Mouse (Mus musculus) heart, postnatal 36 days (tissue): ENCODE data around the gene Srpk1. TPM values are rescaled to one million over a fixed set of nuclear protein-coding genes. Genes with fewer than 3 reads are reported as not detected.

Experiments
- DNase-seq, 2 experiments: peaks; one replicate each; pipeline ENCODE4 v3.0.0; 2021 to 2022
- intact Hi-C: fragments of 180-260 bp; cut with DNase I; formaldehyde crosslinking; loops from one replicate; pipeline ENCODE4 v1.15.1; 2025
- total RNA-seq, 2 experiments: library from RNA; stranded (reverse); gene quantifications; 2 replicates each; pipeline ENCODE4 v1.2.3; 2021

Gene Srpk1
- total RNA-seq, 2 experiments from 2014 or later: 32.1 to 35.5 TPM

DNA sequence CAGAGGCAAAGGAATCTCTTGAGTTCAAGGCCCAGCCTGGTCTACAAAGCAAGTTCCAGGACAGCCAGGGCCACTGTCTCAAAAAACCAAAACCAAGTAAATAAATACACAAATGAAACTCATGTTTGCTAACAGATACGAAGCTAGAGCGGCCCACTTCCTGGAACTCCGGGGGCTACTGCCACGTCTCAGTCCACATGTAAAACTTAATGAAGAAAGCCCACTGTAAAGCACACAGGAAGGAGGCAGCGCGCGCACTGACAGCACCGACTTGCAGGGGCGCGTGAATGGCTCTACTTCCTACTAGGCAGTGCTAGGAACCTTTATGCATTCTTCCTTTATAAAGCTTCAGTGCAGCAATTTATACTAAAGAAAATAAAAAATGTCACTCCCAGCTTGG, 4.9 kb downstream of the Srpk1 start:
- DNase-seq: no peak
- intact Hi-C loops: no loop called here

DNA sequence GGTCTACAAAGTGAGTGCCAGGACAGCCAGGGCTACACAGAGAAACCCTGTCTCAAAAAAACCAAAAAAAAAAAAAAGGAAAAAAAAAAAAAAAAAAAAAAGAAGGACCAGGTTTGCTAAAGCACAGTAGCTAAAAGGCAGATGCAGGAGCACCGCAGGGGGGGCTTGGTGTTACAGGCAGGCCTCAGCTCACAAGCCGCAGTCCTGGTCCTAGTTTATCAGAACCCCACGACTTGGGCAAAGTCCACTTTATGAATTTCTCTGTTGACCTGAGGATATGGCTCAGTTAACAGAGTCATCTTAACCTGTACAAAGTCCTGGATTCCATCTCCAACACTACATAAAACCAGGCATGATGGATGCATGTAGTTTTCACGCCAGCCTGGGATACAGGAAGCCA, 7.2 kb downstream of the Srpk1 start:
- intact Hi-C loops: no loop called here
- no peak for DNase-seq

DNA sequence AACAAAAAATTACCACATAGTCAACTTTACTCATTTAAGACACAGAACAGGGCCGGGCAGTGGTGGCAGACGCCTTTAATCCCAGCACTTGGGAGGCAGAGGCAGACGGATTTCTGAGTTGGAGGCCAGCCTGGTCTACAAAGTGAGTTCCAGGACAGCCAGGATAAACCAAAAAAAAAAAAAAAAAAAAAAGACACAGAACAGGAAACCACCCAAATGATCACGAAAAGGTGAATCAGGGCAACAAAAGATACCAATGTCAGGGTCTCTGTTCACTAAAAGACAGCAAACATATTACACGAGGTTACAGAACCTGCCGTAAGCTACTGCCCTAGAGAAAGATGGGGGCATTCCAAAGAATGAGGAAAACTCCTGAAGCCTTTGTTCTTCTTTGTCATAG, 9.4 kb downstream of the Srpk1 start:
- no peak for DNase-seq
- intact Hi-C loops: no loop called here

DNA sequence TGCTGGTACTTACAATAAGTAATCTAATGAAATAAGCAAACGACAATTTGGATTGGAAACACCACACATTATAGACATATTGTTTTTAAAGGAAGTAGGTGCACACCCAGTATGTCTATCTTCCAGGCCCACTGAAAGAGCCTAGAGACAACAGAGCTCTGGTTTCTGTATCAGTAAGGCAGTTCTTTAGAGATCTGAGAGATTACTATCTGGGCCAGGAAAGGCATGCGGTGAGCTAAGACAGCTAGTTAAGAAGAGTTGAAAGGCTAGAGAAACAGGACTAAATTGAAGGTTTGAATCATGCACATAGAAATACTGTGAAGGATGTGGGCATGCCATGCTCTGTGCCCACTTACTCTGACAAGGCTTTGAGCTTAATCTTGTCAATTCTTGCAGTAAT, 9.9 kb downstream of the Srpk1 start:
- no peak for DNase-seq
- intact Hi-C loops: no loop called here

DNA sequence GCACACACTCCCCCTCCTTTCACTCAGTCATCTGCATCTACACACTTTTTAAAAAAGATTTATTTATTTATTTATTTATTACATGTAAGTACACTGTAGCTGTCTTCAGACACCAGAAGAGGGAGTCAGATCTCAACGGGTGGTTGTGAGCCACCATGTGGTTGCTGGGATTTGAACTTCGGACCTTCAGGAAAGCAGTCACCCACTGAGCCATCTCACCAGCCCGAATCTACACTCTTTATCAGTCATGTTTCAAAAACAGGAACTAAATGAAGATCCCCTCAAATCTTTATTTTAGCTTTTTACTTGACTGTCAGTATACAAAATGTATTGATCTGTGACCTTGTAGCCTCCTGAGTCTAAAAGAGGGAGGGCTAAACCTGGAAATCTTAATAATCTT, 13.0 kb downstream of the Srpk1 start:
- DNase-seq: no peak
- intact Hi-C loops: no loop called here

DNA sequence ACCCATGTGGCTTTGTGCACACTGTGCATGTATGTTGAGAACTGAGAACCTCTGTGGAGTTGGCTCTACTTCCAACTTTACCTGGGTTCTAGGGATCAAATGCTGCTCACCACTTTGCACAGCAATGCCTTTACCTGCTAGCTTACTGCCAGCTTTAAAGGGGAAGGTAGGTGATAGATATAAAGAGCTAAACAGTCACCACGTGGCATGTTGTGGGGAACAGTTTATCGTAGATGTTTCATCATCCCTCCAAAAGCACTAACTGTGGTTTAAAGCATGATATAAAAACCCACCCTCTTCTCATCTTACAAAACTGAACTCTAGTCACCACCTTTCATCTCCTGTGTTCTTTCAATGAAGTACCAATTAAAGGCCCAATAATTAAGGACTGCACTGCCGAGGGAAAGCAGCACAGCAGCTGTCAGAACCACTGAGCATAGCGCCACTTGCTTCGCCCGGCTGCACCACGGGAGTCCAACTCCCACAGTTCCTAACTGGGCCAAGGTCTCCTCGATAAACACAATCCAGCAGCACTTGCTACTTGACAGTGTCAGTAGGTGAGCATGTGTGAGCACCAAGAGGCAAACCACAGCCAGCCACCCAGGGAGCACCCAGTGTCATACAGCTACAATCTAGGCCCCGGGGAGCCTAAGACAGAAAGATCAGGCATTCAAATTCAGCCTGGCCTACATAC, 20.8 kb downstream of the Srpk1 start:
- intact Hi-C loops: no loop called here
- DNase-seq: no peak

DNA sequence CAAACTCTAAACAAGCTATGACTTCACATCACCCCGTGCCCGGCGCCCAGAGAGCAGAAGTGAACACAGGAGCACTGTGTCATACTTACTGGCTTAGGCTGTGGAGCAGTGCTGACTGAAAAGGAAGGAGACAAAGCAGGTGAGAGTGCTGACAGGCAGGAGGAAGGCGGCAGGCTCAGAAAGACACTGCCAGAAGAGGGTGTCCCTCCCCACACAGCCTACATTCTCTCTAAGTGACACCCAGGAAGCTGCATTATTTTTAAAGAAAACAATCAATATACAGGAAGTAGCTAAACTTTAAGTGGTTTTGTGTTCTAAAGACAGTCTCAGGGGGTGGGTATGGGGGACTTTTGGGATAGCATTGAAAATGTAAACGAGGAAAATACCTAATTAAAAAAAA, 21.7 kb downstream of the Srpk1 start:
- no peak for DNase-seq
- intact Hi-C loops: no loop called here

DNA sequence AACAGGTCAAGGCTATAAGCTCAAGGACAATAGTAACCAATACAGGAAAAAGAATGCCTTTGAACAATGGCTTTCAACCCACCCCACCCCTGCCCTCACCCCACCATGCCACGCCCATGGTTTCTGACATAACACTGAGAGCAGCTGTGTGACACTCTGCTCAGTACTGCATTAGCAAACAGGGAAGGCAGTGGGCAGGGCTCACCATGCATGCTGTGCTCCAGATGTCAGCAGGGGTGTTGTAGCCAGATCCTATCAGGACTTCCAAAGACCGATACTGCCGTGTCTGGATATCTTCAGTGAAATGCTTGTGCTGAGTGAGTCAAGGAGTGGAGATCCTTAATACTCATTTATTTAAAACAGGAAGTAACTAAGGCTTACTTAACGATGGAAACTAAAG, 28.5 kb downstream of the Srpk1 start:
- intact Hi-C loops: loop anchor here (1.0 to 2.0 kb wide), 2 partner anchors 27 to 54 kb away; no protein-coding TSS in a partner anchor

DNA sequence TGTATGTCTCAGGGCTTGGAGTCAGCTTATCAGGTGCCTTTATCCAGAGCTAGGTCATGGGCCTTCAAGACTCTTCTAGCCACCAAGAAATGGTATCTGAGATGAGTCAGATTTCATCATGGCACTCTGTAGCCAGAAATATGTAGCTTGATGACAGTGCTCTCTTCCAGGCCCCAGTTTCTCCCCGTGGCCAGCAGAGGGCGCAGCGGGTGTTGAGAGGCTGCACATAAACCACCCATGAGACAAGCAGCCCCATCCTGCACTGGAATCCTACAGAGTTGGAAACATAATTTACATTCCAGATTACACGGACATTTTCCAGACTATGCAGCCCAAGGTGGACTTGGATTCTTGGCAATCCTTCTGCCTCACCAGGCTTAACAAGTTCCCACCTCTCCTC, 29.5 kb downstream of the Srpk1 start:
- DNase-seq: peak; percentile 62 to 78
- intact Hi-C loops: loop anchor here (1.0 to 2.0 kb wide), 2 partner anchors 28 to 55 kb away; no protein-coding TSS in a partner anchor

More for the DNA sequence above, 28.5 kb downstream of the Srpk1 start:
- no peak for DNase-seq

DNA sequence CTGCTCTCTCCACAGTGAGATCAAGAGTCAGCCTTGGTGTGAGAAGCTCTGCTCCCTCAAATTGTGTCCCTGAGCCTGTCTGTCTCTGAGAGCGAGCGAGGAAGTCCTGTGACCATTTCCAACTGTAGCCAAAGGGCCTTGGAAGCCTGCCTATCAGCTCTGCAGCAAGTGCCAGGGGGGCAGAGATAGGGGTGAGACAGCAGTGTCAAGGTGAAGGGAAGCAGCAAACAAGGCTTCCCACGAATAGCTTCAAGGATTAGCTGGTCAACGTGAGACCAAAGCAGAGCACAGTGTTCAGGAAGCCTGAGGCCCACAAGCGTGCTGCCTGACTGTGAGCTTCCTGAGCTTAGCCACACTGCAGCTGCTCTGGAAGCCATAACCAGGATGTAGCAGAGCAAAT, 31.0 kb downstream of the Srpk1 start:
- DNase-seq: peak; percentile 49 to 61

DNA sequence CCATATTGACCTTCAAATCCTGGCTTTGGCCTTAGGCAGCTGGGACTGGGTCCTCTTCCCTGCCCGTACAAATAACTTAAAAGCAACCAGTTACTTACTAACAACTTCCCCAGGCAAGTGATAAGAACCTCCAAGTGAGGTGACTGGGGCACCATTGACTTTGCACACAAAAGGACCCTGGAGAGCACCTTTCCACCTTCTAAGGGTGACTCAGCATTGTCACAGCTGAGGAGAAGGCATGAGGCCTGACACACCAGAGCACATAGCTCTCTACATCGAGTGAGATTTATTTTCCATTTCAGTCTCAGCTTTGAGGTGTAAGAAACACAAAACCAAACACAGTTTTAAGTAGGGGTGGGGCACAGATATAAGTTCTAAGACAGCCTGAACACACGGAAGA, 31.9 kb downstream of the Srpk1 start:
- intact Hi-C loops: no loop called here
- DNase-seq: no peak

More for the DNA sequence above, 31.0 kb downstream of the Srpk1 start:
- intact Hi-C loops: no loop called here

DNA sequence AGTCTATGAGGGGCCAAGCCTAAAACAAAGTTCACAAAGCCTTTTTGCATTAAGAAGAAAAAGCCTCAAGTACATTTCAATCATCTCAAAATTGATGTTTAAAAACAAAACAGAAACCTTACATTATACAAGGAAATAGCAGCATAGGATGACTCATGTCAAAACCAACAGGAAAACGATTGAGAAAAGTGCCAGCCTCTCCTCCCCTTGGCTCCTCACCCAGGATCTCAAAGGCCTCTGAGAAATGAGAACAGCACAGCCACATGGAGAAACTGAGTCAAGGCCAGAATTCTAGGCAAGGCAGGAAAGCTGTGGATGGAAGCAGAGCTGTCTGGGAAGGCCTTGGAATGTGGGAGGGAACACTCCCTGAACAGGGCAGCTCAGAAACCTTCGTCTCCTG, 33.9 kb downstream of the Srpk1 start:
- intact Hi-C loops: no loop called here
- no peak for DNase-seq

DNA sequence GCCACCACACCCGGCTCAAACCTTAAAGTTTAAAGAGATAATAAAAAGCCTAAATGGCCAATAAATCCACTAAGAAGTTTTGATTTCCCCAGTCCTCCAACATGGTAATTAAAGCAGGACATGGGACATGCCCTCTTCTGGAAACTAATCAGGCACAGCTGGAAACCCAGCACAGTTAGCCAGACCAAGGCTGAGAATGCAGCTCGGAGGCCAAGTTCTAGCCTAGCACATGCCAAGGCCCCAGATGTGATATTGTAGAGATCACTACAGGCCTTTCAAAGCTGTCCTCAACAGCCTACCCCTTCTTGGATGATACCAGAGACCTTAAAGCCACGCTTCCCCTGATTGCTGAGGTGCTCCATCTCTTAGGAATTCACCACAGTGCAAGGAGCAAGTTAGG, 36.0 kb downstream of the Srpk1 start:
- intact Hi-C loops: no loop called here
- DNase-seq: no peak

DNA sequence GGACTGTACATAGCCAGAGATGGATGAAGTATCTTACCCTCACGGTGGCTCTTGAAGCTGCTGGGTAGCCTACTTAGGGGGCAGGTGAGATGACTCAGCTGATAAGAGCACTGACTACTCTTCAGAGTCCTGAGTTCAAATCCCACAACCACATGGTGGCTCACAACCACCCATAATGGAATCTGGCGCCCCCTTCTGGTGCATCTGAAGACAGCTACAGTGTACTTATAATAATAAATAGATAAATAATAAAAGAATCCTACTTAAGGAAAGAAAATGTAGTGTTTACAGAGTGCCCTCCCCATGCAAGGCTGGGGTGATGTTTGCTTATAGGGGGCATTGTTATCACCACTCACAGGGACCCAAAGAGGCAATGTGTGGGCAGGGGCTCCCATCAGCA, 41.5 kb downstream of the Srpk1 start:
- no peak for DNase-seq
- intact Hi-C loops: no loop called here

DNA sequence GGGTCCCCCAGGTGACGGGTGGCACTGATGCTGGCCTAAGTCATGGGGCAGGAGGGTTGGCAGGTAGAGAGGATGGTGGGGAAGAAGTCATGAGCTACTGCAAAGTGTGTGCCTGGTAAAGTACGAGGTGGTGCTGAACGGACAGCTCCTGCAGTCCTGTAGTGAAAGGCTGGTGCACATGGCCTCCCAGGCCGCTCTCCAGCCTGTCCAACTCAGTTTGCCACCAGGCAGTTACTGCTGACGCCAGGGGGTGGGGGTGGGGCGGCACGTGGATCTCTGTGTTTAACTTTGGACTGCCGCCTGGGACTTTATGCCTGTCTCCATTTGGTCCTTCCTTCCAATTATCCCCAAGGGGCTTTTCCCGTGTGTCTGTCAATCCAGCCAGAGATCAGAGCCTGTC, 42.1 kb downstream of the Srpk1 start:
- peak; percentile 52 to 60 for DNase-seq
- intact Hi-C loops: no loop called here

DNA sequence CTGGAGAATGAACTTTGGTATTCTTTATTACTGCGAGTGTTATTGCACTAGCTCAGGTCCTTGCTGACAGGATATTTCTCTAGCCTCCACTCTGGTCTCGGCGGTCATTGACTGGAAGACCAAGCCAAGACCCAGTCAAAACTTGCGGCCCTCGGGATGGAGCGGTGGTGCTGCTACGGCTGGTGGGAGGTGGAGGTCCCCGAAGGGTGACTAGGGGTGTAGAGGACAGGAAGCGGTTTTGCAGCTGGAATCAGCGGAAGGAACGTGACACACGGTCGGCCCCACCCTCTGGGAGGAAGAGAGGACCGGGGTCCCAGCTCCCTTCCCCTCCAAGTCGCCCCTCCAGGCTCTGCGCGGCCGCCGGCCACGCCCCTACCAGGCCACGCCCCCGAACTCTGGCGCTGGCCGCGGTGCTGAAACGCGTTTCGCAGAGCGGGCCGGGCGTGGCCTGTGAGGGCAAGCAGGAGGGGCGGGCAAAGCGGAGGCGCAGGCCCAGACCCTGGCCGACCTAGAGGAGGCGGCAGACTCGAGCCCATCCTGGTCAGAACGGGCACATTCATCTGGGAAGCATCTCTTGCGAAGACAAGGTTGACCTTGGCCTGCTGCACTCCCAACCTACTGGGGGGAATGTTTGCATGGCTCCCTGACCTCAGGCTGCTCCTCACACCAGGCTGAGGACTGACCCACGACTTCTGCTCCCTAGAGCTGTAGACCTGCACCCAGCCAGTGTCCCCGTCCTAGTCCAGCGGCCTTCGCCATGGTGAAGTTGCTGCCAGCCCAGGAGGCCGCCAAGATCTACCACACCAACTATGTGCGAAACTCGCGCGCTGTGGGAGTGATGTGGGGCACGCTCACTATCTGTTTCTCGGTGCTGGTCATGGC, 47.0 kb downstream of the Srpk1 start, which contains the start of gene Lhfpl5:
TSS of gene Lhfpl5 (plus strand) at position 398 of the 882 bp plus-strand sequence.
- intact Hi-C loops: no loop called here
- DNase-seq: peak; percentile 35 to 47

DNA sequence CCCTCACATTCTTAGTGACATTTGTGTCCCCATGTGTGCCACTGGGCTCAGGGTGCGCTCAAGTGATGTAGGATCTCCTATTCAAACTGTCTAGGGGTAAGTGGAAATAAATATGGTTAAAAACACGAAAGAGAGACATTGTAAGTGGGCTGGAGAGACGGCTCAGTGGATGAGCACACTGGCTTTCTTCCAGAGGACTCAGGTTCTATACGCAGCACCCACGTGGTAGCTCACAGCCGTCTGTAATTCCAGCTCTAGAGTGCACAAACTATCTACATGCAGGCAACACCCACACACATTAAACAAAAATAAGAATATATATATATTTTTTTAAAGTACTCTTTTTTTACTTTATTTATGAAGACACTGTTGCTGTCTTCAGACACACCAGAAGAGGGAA, 49.6 kb downstream of the Srpk1 start:
- intact Hi-C loops: no loop called here
- DNase-seq: no peak

DNA sequence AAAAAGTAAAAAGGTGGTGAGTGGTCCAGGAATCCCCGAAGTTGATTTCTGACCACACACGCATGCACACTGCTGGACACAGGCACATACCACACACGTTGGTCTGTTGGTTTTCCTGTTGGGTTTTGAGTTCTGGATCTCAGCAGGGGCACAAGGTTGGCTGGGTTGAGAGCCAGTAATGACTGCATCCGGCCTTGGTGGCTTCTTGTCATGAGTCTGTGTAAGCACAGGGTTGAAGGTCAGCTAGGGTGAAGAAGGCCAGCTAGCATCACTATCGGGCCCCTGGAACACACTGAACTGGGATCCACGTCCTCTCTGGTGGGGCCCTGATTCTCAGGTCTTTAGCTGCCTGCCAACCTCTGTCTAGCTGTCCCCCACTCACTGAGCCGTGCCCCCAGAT, 50.0 kb downstream of the Srpk1 start:
- intact Hi-C loops: no loop called here
- DNase-seq: no peak

DNA sequence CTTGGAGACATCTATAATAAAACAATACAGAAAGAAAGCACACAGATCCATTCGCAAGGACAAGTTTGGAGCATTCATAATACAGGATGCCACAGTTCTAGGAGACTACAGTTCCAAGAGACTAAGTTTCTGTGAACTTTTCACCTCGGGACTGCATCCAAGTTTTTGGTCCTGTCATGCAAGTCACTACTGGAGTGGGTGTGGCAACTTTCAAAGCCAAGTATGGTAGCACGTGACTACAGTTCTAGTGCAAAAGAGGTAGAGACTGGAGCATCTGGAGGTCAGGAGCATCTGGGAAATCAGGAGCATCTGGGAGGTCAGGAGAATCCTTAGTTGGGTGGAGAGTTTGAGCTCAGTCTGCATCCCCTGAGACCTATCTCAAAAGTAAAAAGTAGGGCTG, 50.6 kb downstream of the Srpk1 start:
- intact Hi-C loops: no loop called here
- DNase-seq: no peak

DNA sequence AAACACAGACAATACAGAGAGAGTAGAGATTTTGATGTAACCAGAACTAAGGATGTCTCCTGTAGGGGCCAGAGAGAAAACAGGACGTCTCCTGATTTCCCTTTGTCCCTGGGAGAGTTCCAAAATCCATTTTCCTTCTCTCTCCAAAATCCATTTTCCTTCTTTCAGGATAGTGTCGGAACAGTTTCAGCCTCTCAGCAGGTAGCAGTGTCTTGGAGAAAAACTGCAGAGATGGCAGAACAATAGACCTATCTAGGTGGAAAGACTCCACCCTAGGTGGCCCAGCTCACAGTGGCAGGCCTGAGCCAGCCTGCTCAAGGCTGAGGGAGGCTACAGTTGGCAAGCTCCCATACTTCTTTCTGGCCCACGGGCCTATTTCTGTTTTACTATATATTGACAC, 55.0 kb downstream of the Srpk1 start:
- no peak for DNase-seq
- intact Hi-C loops: no loop called here

DNA sequence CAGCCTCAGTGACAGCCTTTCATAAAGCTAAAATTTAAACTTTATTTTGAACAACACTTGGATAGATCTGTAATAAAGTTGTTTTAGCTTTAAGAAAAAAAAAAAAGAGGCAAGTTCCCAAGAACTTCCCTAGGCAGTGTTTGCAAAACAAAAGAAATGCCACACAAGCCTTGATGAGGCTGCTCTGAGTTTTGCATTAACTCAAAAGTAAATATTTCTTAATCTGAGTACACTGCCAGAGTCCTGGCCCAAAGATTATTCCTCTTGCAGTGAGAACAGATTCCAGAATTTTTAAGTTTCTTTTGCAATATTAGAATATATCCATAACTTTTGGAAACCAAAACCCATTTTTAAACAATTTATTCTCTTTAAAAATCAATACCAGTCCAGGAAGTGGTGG, 57.3 kb downstream of the Srpk1 start:
- no peak for DNase-seq
- intact Hi-C loops: no loop called here

DNA sequence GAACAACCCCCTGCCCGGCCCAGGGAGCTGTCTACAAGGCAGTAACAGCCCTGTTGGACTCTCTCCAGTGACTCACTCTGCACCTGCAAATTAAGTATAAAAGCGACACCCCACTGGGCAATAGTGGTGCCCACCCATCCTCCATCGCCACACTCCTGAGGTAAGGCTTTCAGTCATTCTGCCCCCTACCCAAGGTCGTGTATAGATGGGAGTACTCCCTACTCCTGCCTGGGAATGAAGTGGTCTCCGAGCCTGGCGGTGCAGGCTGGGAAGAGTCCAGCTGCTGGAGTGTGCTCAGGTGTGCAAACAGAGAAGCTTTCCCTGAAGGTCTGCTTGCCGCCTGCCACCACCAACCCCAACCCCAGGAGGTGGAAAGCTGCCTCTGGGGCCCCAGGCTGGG, 60.9 kb downstream of the Srpk1 start:
- no peak for DNase-seq
- intact Hi-C loops: no loop called here
